Mouse (Mus musculus) liver, embryonic 14.5 days (tissue): ENCODE results near the gene Men1.

ENCODE experiments used
- CTCF ChIP-seq: IDR thresholded peaks from 2 replicates; pipeline ENCODE4 v1.5.1; 2016; ENCODE audit warnings: antibody characterized with exemption, low read depth, control low read depth
- EP300 ChIP-seq: IDR thresholded peaks from 2 replicates; pipeline ENCODE4 v1.6.1; 2016; ENCODE audit warnings: antibody characterized with exemption, low read depth

DNA sequence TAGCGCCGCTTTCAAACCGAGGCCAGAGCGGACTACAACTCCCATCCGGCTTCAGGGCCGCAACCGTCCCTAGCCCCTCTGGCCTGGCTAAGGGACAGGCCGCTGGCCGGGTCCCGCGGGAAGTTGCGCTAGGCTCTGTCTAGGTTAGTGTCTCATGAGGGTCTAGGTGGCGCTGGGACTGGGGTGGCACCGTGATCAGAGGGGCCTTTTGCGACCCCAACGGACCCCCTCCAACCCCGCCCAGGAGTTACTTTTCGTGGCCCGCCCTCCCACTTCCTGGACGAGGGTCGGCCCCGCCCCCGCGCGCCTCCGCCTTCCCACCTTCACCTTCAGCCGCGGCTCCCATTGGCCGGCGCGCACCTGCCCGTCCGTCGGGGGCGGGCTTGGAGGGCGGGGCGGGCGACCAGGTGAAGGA, 28.6 kb upstream of the Men1 start, which contains the start of gene Cdc42bpg:
- TF ChIP-seq EP300 (no peak), CTCF (no peak)
